Mouse (Mus musculus) ovary, postnatal 10 days (tissue): ENCODE results near the gene Limch1.

ENCODE experiments used
- DNase-seq: peaks from one replicate; pipeline ENCODE4 v3.0.0; 2022; ENCODE audit warnings: low spot score

The Limch1 gene

GRCm38 (mm10) chr5:66746761-66747160 lies 1.1 kb downstream of the Limch1 start:
- DNase-seq: no peak

DNA sequence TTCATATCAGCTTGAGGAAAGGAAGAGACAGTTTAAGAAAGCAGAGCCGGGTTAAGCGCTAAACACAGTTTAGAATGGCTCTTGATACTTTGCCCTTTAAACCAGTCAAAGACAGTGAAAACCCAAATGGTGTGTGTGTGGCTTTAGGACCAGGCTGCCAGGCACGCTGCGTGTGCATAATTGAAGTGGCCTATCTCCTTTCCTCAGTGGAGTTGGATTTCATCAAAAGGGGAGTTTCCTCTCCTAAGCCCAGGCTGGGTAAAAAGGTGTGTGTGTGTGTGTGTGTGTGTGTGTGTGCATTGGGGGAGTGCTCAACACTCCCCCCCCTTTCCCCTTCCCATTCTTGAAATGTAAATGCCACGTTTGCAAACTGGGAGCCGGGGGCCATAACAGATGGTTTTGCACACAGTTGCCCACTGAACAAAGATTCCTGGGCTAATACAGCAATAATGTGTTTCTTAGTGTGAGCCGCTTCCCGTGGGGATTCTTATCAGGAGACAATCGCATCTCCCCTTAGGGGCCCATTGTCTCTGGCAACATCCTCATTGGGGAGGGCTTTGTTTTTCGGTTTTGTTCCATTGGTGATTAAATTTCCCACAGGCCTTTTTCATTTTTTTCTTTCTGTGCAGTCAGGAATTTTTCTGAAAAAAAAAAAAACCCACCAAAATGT lies 2.3 kb downstream of the Limch1 start:
- no peak for DNase-seq

- no peak for DNase-seq
Observed at GRCm38 (mm10) chr5:66748448-66749115, 3.0 kb downstream of the Limch1 start.

- no peak for DNase-seq
Observed at GRCm38 (mm10) chr5:66750641-66751040, 5.0 kb downstream of the Limch1 start.

- DNase-seq: no peak
Observed at GRCm38 (mm10) chr5:66751332-66751980, 5.8 kb downstream of the Limch1 start.

DNA sequence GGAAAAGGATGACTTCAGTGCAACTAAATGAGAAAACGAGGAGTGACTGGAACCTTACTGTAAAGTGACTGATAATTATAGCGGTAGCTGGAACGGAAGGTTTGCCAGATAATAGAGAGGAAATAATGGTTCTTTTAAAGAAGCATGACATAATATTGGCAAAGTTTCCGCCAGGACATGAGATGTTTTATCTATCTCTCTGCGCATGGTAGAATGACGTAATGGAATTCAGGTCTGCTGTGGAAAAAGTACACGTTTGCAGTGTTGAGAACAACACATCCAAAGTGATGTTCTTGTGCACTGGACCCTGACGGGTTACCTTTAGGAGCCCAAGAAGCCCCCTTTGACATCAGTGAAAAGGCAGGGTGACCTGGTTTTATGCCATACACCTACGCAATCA lies 8.0 kb downstream of the Limch1 start:
- DNase-seq: no peak

GRCm38 (mm10) chr5:66756821-66757705 lies 11.4 kb downstream of the Limch1 start:
- DNase-seq: no peak

GRCm38 (mm10) chr5:66757706-66758237 lies 12.1 kb downstream of the Limch1 start:
- no peak for DNase-seq

- DNase-seq: no peak
Observed at GRCm38 (mm10) chr5:66759354-66759753, 13.7 kb downstream of the Limch1 start.

GRCm38 (mm10) chr5:66760747-66761146 lies 15.1 kb downstream of the Limch1 start:
- no peak for DNase-seq

DNA sequence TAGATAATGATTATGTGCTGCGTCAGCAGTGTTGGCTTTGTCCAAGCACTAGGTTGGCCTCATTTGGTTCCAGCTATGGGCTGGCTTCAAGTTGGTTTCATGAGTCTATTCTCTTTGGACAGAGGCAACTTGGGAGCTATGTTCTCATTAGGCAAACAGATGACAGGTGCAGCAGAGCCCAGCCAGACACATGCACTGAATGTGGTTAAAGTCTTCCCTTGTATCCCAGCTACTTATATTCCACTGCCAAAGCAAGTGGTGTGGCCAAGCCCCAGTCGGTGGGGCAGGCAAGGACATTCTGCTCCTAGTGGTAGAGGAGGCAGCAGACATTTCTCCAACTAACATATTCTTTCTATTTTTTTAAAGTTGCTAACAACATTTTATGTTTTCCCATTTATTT lies 16.4 kb downstream of the Limch1 start:
- no peak for DNase-seq

GRCm38 (mm10) chr5:66764129-66764528 lies 18.5 kb downstream of the Limch1 start:
- DNase-seq: no peak

DNA sequence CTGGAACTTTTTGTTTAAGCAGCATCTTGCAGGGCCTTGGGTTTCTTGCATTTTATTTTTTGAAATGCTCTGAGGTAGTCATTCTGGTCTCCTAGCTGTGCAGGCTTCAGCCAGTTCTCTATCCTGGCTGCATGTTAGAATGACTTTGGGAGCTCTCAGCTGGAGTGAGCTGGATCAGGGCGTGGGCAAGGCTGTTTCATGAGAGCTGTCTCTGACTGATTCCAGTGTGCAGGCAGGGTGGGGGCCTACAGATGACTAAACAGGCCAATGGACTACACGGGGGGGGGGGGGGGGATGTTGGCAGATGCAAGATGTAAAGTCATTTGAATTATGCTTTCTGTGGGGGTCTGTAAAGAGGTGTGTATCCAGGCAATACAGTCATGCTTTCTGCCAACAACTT lies 20.3 kb downstream of the Limch1 start:
- DNase-seq: no peak

DNA sequence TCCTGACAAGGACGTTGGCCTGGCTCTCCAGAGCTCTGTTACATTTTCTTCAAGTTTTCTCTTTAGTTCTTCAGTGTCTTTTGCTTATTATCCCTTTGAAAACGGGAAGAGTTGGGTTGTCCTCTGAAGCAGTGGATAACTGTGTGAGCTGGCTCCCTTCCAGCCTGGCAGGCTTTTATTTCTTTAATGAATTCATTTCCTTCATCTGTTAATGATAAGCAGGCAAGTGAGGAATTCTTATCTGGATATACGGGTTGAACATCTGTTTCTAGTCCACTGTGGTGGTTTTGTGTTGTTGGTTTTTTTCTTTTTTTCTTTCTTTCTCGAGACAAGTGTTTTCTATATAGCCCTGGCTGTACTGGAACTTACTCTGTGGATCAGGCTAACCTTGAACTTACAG lies 22.4 kb downstream of the Limch1 start:
- DNase-seq: no peak

- no peak for DNase-seq
Observed at GRCm38 (mm10) chr5:66769070-66769469, 23.4 kb downstream of the Limch1 start.

DNA sequence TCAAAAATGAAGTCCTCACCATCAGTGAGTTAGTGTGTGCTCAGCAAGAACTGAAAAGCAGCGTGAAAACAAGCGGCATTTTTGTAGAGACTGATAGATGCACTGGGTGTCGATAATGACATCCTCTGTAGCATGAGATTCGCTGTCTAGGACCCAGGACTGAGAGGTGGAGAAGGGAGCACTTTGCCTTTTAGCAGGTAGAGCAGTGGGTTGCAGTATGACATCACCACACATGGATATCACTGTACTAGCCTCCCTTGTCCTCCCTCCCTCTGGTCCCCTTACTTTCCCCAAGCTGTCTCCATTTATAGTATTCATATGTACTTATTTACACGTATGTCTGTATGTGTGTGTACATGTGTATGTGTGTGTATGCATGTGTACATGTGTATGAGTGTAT lies 23.9 kb downstream of the Limch1 start:
- DNase-seq: no peak

DNA sequence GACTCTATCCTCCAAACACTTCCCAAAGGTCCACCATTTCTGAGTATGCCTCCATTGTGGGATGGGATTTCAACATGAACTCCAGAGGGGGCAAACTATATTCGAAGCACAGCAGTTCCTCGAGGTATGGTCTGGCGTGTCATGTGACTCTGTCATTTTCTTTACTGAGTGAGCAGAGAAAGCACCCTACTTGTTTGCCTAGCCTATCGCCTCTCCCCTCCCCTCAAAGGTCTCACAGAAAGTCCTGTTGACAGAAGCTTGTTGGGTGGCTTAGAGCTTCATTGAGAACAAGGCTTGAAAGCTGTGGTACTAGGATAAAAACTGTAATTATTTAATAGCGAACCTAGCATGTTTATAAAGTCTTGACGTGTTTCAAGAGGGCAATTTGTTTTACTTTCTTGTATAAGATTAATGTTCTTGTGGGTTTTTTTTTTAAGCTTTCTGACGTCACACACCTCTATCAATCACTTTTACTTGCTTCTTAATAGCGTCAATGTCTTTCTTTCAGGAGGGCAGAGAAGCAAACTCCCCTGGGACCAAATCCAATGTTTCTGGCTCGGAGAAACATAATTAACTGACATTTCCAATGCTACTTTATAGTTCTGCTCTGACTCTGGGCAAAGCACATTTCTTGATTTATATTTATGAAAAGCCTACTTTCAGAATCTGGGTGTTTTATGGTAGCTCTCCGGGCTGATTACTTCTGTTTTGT lies 32.5 kb downstream of the Limch1 start:
- DNase-seq: no peak

- no peak for DNase-seq
Observed at GRCm38 (mm10) chr5:66780371-66780770, 34.7 kb downstream of the Limch1 start.

DNA sequence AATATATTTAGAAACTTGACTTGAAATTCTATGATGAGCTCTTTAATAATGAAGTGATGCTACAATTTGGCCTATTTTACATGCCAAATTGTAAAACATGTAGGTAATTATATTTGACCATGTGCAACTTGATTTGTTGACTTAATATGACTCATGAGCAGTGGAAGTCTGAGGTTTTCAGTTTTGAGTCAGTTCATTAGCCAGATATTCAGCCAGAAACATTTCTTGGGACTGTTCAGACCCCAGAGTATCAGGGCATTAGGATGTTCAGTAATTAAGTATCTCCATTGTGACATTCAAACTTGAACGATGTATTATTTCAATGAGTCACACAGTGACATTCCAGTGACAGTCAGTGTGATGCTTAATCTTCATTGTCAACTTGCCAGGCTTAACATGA lies 35.9 kb downstream of the Limch1 start:
- no peak for DNase-seq

DNA sequence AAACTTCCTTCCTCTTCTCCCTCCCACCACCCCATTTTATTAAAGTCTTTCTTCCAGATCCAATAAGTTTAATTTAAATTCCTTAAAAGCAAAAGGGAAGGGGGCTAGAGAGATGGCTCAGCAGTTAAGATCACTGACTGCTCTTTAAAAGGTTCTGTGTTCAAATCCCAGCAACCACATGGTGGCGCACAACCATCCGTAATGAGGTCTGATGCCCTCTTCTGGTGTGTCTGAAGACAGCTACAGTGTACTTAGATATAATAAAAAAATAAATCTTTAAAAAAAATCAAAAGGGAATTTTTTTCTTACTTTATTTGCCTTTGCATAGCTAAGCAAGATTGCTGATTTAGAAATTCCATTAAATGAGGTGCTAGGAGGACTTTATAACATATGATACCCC lies 37.2 kb downstream of the Limch1 start:
- DNase-seq: no peak

DNA sequence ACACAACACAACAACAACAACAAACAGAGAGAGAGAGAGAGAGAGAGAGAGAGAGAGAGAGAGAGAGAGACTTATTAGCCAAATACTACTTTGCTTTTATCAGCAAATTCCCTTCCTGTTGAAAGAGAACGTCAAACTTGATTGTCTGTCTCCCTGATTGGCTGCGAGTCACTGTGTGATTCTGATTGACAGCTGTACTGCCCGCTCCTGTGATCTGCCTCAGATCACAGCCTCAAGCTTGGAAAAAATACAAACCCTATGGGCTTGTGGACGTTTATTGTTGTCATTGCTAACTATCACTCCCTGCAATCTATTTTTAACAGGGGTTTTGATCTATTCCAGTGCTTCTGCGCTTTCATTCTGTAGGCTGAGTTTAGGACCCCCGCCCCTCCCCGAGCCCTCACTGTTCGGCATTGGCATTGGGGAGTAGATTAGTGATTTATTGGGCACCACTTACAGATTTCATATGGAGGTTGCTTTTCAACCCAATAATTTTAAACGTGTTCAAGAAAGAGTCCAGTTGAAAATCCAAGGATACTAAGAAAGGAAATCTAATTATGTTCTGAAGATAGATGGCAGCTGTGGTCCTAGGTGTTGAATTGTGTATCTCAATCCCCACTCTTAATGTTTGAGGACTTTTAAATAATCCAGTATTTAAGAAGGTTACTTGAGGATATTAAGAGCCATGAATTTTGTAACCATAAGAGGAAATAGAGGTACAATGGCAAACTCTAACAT lies 39.2 kb downstream of the Limch1 start:
- no peak for DNase-seq
